Mouse (Mus musculus): ENCODE data around the gene Aurka. TPM values are rescaled to one million over a fixed set of nuclear protein-coding genes. Genes with fewer than 3 reads are reported as not detected.

Aurka gene
- polyA plus RNA-seq, 1 experiment = 121 TPM

GRCm38 (mm10) chr2:172381341-172381740 lies 11.0 kb upstream of the Aurka start:
- Histone ChIP-seq H3K4me3 (ENCODE audit: insufficient read depth, poor library complexity, severe bottlenecking) (no peak overlapping the region), H3K79me3 (ENCODE audit: low read depth) (peaks cover 8% of the 10 kb centered on the region), H3K27me3 (ENCODE audit: control insufficient read depth, insufficient read depth, insufficient read length) (no peaks in the 10 kb centered on the region), H3K79me2 (ENCODE audit: control insufficient read depth, insufficient read depth) (peaks cover 5% of the 10 kb centered on the region), H3K36me3 (ENCODE audit: control insufficient read depth, insufficient read depth) (peaks cover 54% of the 10 kb centered on the region), H3ac (ENCODE audit: control insufficient read depth, insufficient read length, low read depth) (no peak overlapping the region)
- no peak for TF ChIP-seq MYOG (IDR thresholded peaks at IDR 0.05; ENCODE audit: control insufficient read depth, extremely low read depth, insufficient read length)
- TF ChIP-seq FOSL1 (IDR thresholded peaks at IDR 0.05; ENCODE audit: insufficient read depth, low read length, poor library complexity, severe bottlenecking) = no peak

GRCm38 (mm10) chr2:172380513-172380912 lies 10.2 kb upstream of the Aurka start:
- peaks cover 12% of the 10 kb centered on the region for H3K79me3 ChIP-seq (ENCODE audit: low read depth)
- H3K79me2 ChIP-seq (ENCODE audit: control insufficient read depth, insufficient read depth) = peaks cover 5% of the 10 kb centered on the region
- H3K27me3 ChIP-seq (ENCODE audit: control insufficient read depth, insufficient read depth, insufficient read length) = no peaks in the 10 kb centered on the region
- no peak overlapping the region for H3K4me3 ChIP-seq (ENCODE audit: insufficient read depth, poor library complexity, severe bottlenecking)
- TF ChIP-seq FOSL1 (IDR thresholded peaks at IDR 0.05; ENCODE audit: insufficient read depth, low read length, poor library complexity, severe bottlenecking) (no peak), MYOG (IDR thresholded peaks at IDR 0.05; ENCODE audit: control insufficient read depth, extremely low read depth, insufficient read length) (no peak), CTCF (IDR thresholded peaks at IDR 0.05; ENCODE audit: control insufficient read depth, insufficient read depth, insufficient read length) (no peak), MAX (IDR thresholded peaks at IDR 0.05) (no peak), MYOD1 (IDR thresholded peaks at IDR 0.05; ENCODE audit: control insufficient read depth, insufficient read length, low read depth) (no peak), USF1 (IDR thresholded peaks at IDR 0.05; ENCODE audit: low read depth) (no peak), CEBPB (IDR thresholded peaks at IDR 0.05; ENCODE audit: low read depth) (no peak)
- H3ac ChIP-seq (ENCODE audit: control insufficient read depth, insufficient read length, low read depth) = no peak overlapping the region
- peaks cover 62% of the 10 kb centered on the region for H3K36me3 ChIP-seq (ENCODE audit: control insufficient read depth, insufficient read depth)

- no peaks in the 10 kb centered on the region for H3K27me3 ChIP-seq (ENCODE audit: control insufficient read depth, insufficient read depth, insufficient read length)
- TF ChIP-seq MYOG (IDR thresholded peaks at IDR 0.05; ENCODE audit: control insufficient read depth, extremely low read depth, insufficient read length) (no peak), CTCF (IDR thresholded peaks at IDR 0.05; ENCODE audit: control insufficient read depth, insufficient read depth, insufficient read length) (peak; percentile 24), USF1 (IDR thresholded peaks at IDR 0.05; ENCODE audit: low read depth) (no peak), MAX (IDR thresholded peaks at IDR 0.05) (no peak), CEBPB (IDR thresholded peaks at IDR 0.05; ENCODE audit: low read depth) (no peak)
- H3K79me2 ChIP-seq (ENCODE audit: control insufficient read depth, insufficient read depth) = peaks cover 20% of the 10 kb centered on the region
- no peak overlapping the region for H3ac ChIP-seq (ENCODE audit: control insufficient read depth, insufficient read length, low read depth)
- peaks cover 83% of the 10 kb centered on the region for H3K36me3 ChIP-seq (ENCODE audit: control insufficient read depth, insufficient read depth)
- H3K4me3 ChIP-seq (ENCODE audit: insufficient read depth, poor library complexity, severe bottlenecking) = no peak overlapping the region
- peaks cover 15% of the 10 kb centered on the region for H3K79me3 ChIP-seq (ENCODE audit: low read depth)
Measured at GRCm38 (mm10) chr2:172378332-172378731, 8.0 kb upstream of the Aurka start.

- no peaks in the 10 kb centered on the region for H3K27me3 ChIP-seq (ENCODE audit: control insufficient read depth, insufficient read depth, insufficient read length)
- no peak overlapping the region for H3K4me3 ChIP-seq (ENCODE audit: insufficient read depth, poor library complexity, severe bottlenecking)
- H3ac ChIP-seq (ENCODE audit: control insufficient read depth, insufficient read length, low read depth) = no peak overlapping the region
- peaks cover 27% of the 10 kb centered on the region for H3K79me3 ChIP-seq (ENCODE audit: low read depth)
- H3K36me3 ChIP-seq (ENCODE audit: control insufficient read depth, insufficient read depth) = peaks cover 91% of the 10 kb centered on the region
- TF ChIP-seq FOSL1 (IDR thresholded peaks at IDR 0.05; ENCODE audit: insufficient read depth, low read length, poor library complexity, severe bottlenecking) = no peak
- peaks cover 33% of the 10 kb centered on the region for H3K79me2 ChIP-seq (ENCODE audit: control insufficient read depth, insufficient read depth)
Measured at GRCm38 (mm10) chr2:172376999-172377515, 6.7 kb upstream of the Aurka start.

- TF ChIP-seq CTCF (IDR thresholded peaks at IDR 0.05; ENCODE audit: control insufficient read depth, insufficient read depth, insufficient read length) = no peak
- TF ChIP-seq CEBPB (IDR thresholded peaks at IDR 0.05; ENCODE audit: low read depth) = no peak
- TF ChIP-seq MYOD1 (IDR thresholded peaks at IDR 0.05; ENCODE audit: control insufficient read depth, insufficient read length, low read depth) = no peak
- no peak for TF ChIP-seq FOSL1 (IDR thresholded peaks at IDR 0.05; ENCODE audit: insufficient read depth, low read length, poor library complexity, severe bottlenecking)
- no peak for TF ChIP-seq USF1 (IDR thresholded peaks at IDR 0.05; ENCODE audit: low read depth)
- no peak for TF ChIP-seq MAX (IDR thresholded peaks at IDR 0.05)
- TF ChIP-seq MYOG (IDR thresholded peaks at IDR 0.05; ENCODE audit: control insufficient read depth, extremely low read depth, insufficient read length) = no peak
- H3ac ChIP-seq (ENCODE audit: control insufficient read depth, insufficient read length, low read depth) = no peak overlapping the region
- H3K79me3 ChIP-seq (ENCODE audit: low read depth) = peaks cover 32% of the 10 kb centered on the region
- peaks cover 38% of the 10 kb centered on the region for H3K79me2 ChIP-seq (ENCODE audit: control insufficient read depth, insufficient read depth)
- H3K27me3 ChIP-seq (ENCODE audit: control insufficient read depth, insufficient read depth, insufficient read length) = no peaks in the 10 kb centered on the region
- H3K4me3 ChIP-seq (ENCODE audit: insufficient read depth, poor library complexity, severe bottlenecking) = no peak overlapping the region
- peaks cover 88% of the 10 kb centered on the region for H3K36me3 ChIP-seq (ENCODE audit: control insufficient read depth, insufficient read depth)
Measured at GRCm38 (mm10) chr2:172376551-172376950, 6.2 kb upstream of the Aurka start.

GRCm38 (mm10) chr2:172371258-172371657 lies 923 bp upstream of the Aurka start:
- H3K4me3 ChIP-seq (ENCODE audit: insufficient read depth, poor library complexity, severe bottlenecking) = peak overlapping the region; percentile 97

More at GRCm38 (mm10) chr2:172371258-172371657, 923 bp upstream of the Aurka start:
- Histone ChIP-seq H3K27me3 (ENCODE audit: control insufficient read depth, insufficient read depth, insufficient read length) (no peaks in the 10 kb centered on the region), H3K36me3 (ENCODE audit: control insufficient read depth, insufficient read depth) (peaks cover 60% of the 10 kb centered on the region), H3K79me3 (ENCODE audit: low read depth) (peaks cover 70% of the 10 kb centered on the region), H3K79me2 (ENCODE audit: control insufficient read depth, insufficient read depth) (peaks cover 86% of the 10 kb centered on the region), H3ac (ENCODE audit: control insufficient read depth, insufficient read length, low read depth) (peak overlapping the region; percentile 90)
- no peak for TF ChIP-seq CEBPB (IDR thresholded peaks at IDR 0.05; ENCODE audit: low read depth)
- no peak for TF ChIP-seq CTCF (IDR thresholded peaks at IDR 0.05; ENCODE audit: control insufficient read depth, insufficient read depth, insufficient read length)
- no peak for TF ChIP-seq USF1 (IDR thresholded peaks at IDR 0.05; ENCODE audit: low read depth)
- no peak for TF ChIP-seq MAX (IDR thresholded peaks at IDR 0.05)
- TF ChIP-seq MYOG (IDR thresholded peaks at IDR 0.05; ENCODE audit: control insufficient read depth, extremely low read depth, insufficient read length) = no peak
- no peak for TF ChIP-seq FOSL1 (IDR thresholded peaks at IDR 0.05; ENCODE audit: insufficient read depth, low read length, poor library complexity, severe bottlenecking)
- TF ChIP-seq MYOD1 (IDR thresholded peaks at IDR 0.05; ENCODE audit: control insufficient read depth, insufficient read length, low read depth) = no peak
